Mouse (Mus musculus): ENCODE data around the gene Olfr181. TPM values are rescaled to one million over a fixed set of nuclear protein-coding genes. Genes with fewer than 3 reads are reported as not detected.

The Olfr181 gene
- polyA plus RNA-seq (2014; fragmentation: Illumina TruSeq; extraction: RNeasy Lipid Tissue Mini Kit (QIAGEN cat#74804); ENCODE audit: low read depth, low replicate concordance), result not detected

GRCm38 (mm10) chr16:58928655-58929054 is at the start of gene Olfr181:
Gene Olfr181, minus strand, starts transcription at chr16:58928755.

GRCm38 (mm10) chr16:58929292-58929691 is 737 bp upstream of the Olfr181 start, which contains the start of gene Olfr180:
Gene Olfr180, minus strand, starts transcription at chr16:58929392.

GRCm38 (mm10) chr16:58891963-58892362 is 36.6 kb downstream of the Olfr181 start, which contains the start of gene Olfr178:
Gene Olfr178, minus strand, starts transcription at chr16:58892063.

Other genes with a start within 250 kb of the Olfr181 start
- gene Gpr15, start 209.7 kb downstream of the Olfr181 start, polyA plus RNA-seq (2014; fragmentation: Illumina TruSeq; extraction: RNeasy Lipid Tissue Mini Kit (QIAGEN cat#74804); ENCODE audit: low read depth, low replicate concordance), result not detected
- gene Cldnd1, start 200.8 kb downstream of the Olfr181 start, polyA plus RNA-seq (2014; fragmentation: Illumina TruSeq; extraction: RNeasy Lipid Tissue Mini Kit (QIAGEN cat#74804); ENCODE audit: low read depth, low replicate concordance), result 36.8 TPM
- gene Olfr172, start 165.6 kb downstream of the Olfr181 start, polyA plus RNA-seq (2014; fragmentation: Illumina TruSeq; extraction: RNeasy Lipid Tissue Mini Kit (QIAGEN cat#74804); ENCODE audit: low read depth, low replicate concordance), result not detected
- gene Olfr173, start 128.5 kb downstream of the Olfr181 start, polyA plus RNA-seq (2014; fragmentation: Illumina TruSeq; extraction: RNeasy Lipid Tissue Mini Kit (QIAGEN cat#74804); ENCODE audit: low read depth, low replicate concordance), result not detected
- gene Olfr175-ps1, start 102.0 kb downstream of the Olfr181 start, polyA plus RNA-seq (2014; fragmentation: Illumina TruSeq; extraction: RNeasy Lipid Tissue Mini Kit (QIAGEN cat#74804); ENCODE audit: low read depth, low replicate concordance), result not detected
- not detected for gene Olfr177, start 54.0 kb downstream of the Olfr181 start, polyA plus RNA-seq (2014; fragmentation: Illumina TruSeq; extraction: RNeasy Lipid Tissue Mini Kit (QIAGEN cat#74804); ENCODE audit: low read depth, low replicate concordance)
- gene Olfr178, start 36.7 kb downstream of the Olfr181 start, polyA plus RNA-seq (2014; fragmentation: Illumina TruSeq; extraction: RNeasy Lipid Tissue Mini Kit (QIAGEN cat#74804); ENCODE audit: low read depth, low replicate concordance), result not detected
- gene Olfr180, start 637 bp upstream of the Olfr181 start, polyA plus RNA-seq (2014; fragmentation: Illumina TruSeq; extraction: RNeasy Lipid Tissue Mini Kit (QIAGEN cat#74804); ENCODE audit: low read depth, low replicate concordance), result not detected
- gene Olfr183, start 66.6 kb upstream of the Olfr181 start, polyA plus RNA-seq (2014; fragmentation: Illumina TruSeq; extraction: RNeasy Lipid Tissue Mini Kit (QIAGEN cat#74804); ENCODE audit: low read depth, low replicate concordance), result not detected
- not detected for gene Olfr186, start 101.5 kb upstream of the Olfr181 start, polyA plus RNA-seq (2014; fragmentation: Illumina TruSeq; extraction: RNeasy Lipid Tissue Mini Kit (QIAGEN cat#74804); ENCODE audit: low read depth, low replicate concordance)
- not detected for gene Olfr187, start 111.0 kb upstream of the Olfr181 start, polyA plus RNA-seq (2014; fragmentation: Illumina TruSeq; extraction: RNeasy Lipid Tissue Mini Kit (QIAGEN cat#74804); ENCODE audit: low read depth, low replicate concordance)
- not detected for gene Olfr190, start 149.2 kb upstream of the Olfr181 start, polyA plus RNA-seq (2014; fragmentation: Illumina TruSeq; extraction: RNeasy Lipid Tissue Mini Kit (QIAGEN cat#74804); ENCODE audit: low read depth, low replicate concordance)
- not detected for gene Olfr191, start 161.1 kb upstream of the Olfr181 start, polyA plus RNA-seq (2014; fragmentation: Illumina TruSeq; extraction: RNeasy Lipid Tissue Mini Kit (QIAGEN cat#74804); ENCODE audit: low read depth, low replicate concordance)
- gene Olfr193, start 183.1 kb upstream of the Olfr181 start, polyA plus RNA-seq (2014; fragmentation: Illumina TruSeq; extraction: RNeasy Lipid Tissue Mini Kit (QIAGEN cat#74804); ENCODE audit: low read depth, low replicate concordance), result not detected
- not detected for gene Olfr194, start 192.3 kb upstream of the Olfr181 start, polyA plus RNA-seq (2014; fragmentation: Illumina TruSeq; extraction: RNeasy Lipid Tissue Mini Kit (QIAGEN cat#74804); ENCODE audit: low read depth, low replicate concordance)
- not detected for gene Olfr195, start 218.3 kb upstream of the Olfr181 start, polyA plus RNA-seq (2014; fragmentation: Illumina TruSeq; extraction: RNeasy Lipid Tissue Mini Kit (QIAGEN cat#74804); ENCODE audit: low read depth, low replicate concordance)
- not detected for gene Olfr196, start 241.7 kb upstream of the Olfr181 start, polyA plus RNA-seq (2014; fragmentation: Illumina TruSeq; extraction: RNeasy Lipid Tissue Mini Kit (QIAGEN cat#74804); ENCODE audit: low read depth, low replicate concordance)

Data from adipose tissue, adult 10 weeks (tissue).